Mouse (Mus musculus): ENCODE data around the gene Slc16a5. TPM values are rescaled to one million over a fixed set of nuclear protein-coding genes. Genes with fewer than 3 reads are reported as not detected.

The Slc16a5 gene
- polyA plus RNA-seq, 1 experiment from 2014 or later = not detected

DNA sequence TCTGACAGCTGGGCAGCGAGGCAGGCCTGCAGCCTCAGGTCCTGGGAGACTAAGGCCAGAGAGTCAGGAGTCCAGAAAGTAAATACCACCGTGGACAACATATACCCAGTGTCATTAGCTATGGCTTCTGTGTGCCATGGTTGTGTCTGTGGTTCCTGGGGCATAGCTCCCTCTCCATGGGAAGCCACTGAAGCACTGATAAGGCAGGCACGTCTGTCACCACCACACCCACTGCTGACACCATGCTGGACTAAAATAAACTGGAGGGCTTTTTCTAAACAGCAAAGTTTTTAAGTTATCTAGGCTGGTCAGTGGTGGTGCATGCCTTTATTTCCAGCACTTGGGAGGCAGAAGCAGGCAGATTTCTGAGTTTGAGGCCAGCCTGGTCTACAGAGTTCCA, 44.3 kb downstream of the Slc16a5 start:
- H3K27me3 ChIP-seq (ENCODE audit: control insufficient read depth, insufficient read depth, low read length) = no peaks in the 10 kb centered on the region
- DNase-seq (ENCODE audit: low spot score) (no peak), ATAC-seq (ENCODE audit: low FRiP score) (no peak)
- no peak overlapping the region for H3K4me3 ChIP-seq (replicated peaks; ENCODE audit: low read length)
- H3K4me1 ChIP-seq (replicated peaks; ENCODE audit: control insufficient read depth, insufficient read depth, low read length) = peaks cover 44% of the 10 kb centered on the region
- 60% methylated on average over 3 of the region's 3 CpGs for WGBS
- no peak overlapping the region for H3K27ac ChIP-seq
- H3K9ac ChIP-seq = no peak overlapping the region
- peaks cover 35% of the 10 kb centered on the region for H3K36me3 ChIP-seq (replicated peaks; ENCODE audit: control insufficient read depth, insufficient read depth)
- H3K9me3 ChIP-seq (ENCODE audit: control insufficient read depth, low read length) = no peaks in the 10 kb centered on the region
- no peak overlapping the region for H3K4me2 ChIP-seq (replicated peaks)

DNA sequence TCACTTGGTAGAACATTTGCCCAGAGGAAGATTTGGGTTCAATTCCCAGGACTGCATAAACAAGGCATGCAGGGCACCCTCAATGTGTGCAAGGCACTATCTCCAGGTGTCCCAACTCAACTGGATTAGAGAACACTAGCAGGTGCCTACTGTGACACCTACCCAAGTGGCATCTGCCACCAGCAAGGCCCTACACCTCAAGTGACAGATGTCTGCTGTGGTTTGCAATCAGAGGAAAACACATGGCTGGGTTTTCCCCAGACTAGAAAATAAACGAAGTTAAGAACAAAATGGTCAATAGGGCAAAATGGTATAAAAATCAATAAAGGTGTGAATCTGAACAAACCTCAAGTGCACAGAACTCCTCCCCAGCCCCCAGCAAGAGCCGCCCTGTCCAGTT, 45.8 kb downstream of the Slc16a5 start:
- Histone ChIP-seq H3K9ac (peak overlapping the region; percentile 24; the same call in 1 of the 2 replicates), H3K4me2 (replicated peaks) (no peak overlapping the region; the same call in 1 of the 2 replicates), H3K9me3 (ENCODE audit: control insufficient read depth, low read length) (no peaks in the 10 kb centered on the region), H3K4me3 (replicated peaks; ENCODE audit: low read length) (no peak overlapping the region), H3K27ac (no peak overlapping the region), H3K36me3 (replicated peaks; ENCODE audit: control insufficient read depth, insufficient read depth) (peaks cover 21% of the 10 kb centered on the region; the same call in 1 of the 2 replicates), H3K4me1 (replicated peaks; ENCODE audit: control insufficient read depth, insufficient read depth, low read length) (peaks cover 48% of the 10 kb centered on the region), H3K27me3 (ENCODE audit: control insufficient read depth, insufficient read depth, low read length) (no peaks in the 10 kb centered on the region)
- no peak for DNase-seq (ENCODE audit: low spot score)
- ATAC-seq (ENCODE audit: low FRiP score) = no peak
- WGBS = 86% methylated on average over 2 of the region's 2 CpGs

DNA sequence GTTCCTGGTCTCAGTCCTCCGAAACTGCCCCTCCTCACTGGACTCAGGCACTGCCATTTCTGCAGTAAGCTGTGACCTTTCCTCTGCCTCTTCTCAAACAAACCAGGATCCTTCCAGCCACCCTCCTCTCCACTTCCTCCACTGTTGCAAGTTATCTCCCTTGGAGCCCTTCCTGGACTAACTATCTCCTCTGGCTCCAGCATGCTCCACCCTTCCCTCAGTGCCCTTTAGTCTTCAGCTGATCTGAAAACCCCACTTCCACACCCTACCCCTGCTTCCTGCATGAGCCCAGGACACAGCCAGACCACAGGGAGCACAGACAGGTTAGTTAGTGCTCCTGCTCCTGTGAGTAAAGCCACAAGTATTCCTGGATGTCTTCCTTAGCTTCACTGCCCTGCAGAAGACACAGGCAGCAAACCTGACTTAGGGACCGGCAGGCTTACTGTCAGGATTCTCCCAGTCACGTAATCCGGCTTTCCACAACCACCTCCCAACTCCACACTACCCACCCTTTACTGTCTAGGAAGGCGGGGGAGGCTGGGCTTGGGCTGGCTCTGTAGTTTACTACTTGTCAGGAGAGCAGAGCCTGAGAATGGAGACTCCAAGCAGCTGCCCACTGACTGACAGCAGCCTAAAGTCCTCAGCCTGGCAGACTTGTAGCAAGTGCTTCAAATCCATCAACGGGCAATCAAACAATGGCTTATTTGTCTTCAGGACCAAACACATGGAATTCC, 47.7 kb downstream of the Slc16a5 start:
- H3K27me3 ChIP-seq (ENCODE audit: control insufficient read depth, insufficient read depth, low read length) = no peaks in the 10 kb centered on the region
- peak overlapping the region; percentile 39; the same call in 1 of the 2 replicates for H3K27ac ChIP-seq
- no peaks in the 10 kb centered on the region for H3K9me3 ChIP-seq (ENCODE audit: control insufficient read depth, low read length)
- H3K4me3 ChIP-seq (replicated peaks; ENCODE audit: low read length) = peak overlapping the region; percentile 100
- H3K4me1 ChIP-seq (replicated peaks; ENCODE audit: control insufficient read depth, insufficient read depth, low read length) = peaks cover 47% of the 10 kb centered on the region
- H3K4me2 ChIP-seq (replicated peaks) = peak overlapping the region; percentile 81
- DNase-seq (ENCODE audit: low spot score) (no peak), ATAC-seq (ENCODE audit: low FRiP score) (no peak)
- H3K9ac ChIP-seq = peak overlapping the region; percentile 100
- peaks cover 8% of the 10 kb centered on the region; the same call in 1 of the 2 replicates for H3K36me3 ChIP-seq (replicated peaks; ENCODE audit: control insufficient read depth, insufficient read depth)
- WGBS = 27% methylated on average over 6 of the region's 6 CpGs

DNA sequence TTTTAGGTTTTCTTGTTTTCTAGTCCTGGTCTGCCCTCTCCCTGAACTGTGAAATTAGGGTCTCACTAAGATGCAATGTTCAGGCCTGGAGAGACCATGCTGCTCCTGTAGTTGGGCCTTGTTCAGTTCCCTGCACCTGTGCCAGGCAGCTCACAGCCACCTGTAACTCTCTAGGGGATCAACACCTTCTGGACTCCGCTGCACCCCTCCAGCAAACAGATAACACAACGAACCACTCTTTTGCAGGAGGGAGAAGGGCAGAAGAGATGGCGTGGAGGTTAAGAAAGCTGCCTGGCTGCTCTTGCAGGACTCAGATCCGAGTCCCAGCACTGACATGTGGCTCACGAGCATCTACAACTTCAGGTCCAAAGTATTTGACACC, 48.2 kb downstream of the Slc16a5 start:
- Histone ChIP-seq H3K4me1 (replicated peaks; ENCODE audit: control insufficient read depth, insufficient read depth, low read length) (peaks cover 45% of the 10 kb centered on the region), H3K27me3 (ENCODE audit: control insufficient read depth, insufficient read depth, low read length) (no peaks in the 10 kb centered on the region), H3K27ac (no peak overlapping the region), H3K36me3 (replicated peaks; ENCODE audit: control insufficient read depth, insufficient read depth) (0 out of 2 replicates have a peak, but pooled peaks cover 4% of the 10 kb centered on the region), H3K9ac (peak overlapping the region; percentile 100), H3K4me2 (replicated peaks) (peak overlapping the region; percentile 81), H3K4me3 (replicated peaks; ENCODE audit: low read length) (peak overlapping the region; percentile 100), H3K9me3 (ENCODE audit: control insufficient read depth, low read length) (no peaks in the 10 kb centered on the region)
- no peak for ATAC-seq (ENCODE audit: low FRiP score)
- WGBS = 49% methylated on average over 5 of the region's 5 CpGs
- DNase-seq (ENCODE audit: low spot score) = no peak

DNA sequence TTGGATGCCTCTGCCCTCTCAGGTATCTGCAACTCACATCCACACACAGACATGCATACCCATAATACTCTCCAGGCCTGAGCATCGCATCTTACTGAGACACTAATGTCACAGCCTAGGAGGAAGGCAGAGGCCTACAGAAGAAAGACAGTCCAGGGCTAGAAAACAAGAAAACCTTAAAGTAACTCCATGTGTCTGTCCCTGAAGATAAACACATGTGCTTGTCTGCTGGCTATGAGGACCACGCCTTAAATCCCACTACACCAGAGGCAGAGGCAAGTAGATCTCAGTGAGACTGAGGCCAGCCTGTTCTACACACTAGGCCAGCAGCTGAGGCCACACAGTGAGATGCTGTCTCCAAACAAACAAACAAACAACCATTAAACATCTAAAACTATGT, 48.8 kb downstream of the Slc16a5 start:
- no peak overlapping the region for H3K27ac ChIP-seq

DNA sequence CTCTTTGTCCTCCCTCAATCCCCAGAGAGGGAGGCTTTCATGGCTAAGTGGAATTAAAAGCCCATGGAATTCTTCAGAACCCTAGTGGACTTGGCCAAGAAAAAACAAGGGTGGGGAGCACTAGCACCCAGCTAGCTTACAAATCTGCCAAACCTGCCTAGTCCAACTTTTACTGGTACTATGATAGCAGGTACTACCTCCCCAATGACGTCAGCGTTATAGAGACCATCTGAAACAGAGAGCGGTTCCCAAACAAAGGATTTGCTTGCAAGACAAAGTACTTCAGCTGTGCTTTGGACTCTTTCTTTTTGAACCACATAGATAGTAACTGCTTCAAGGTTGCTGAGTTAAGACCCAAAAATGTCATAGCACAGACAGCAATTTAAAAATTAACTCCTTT, 49.7 kb downstream of the Slc16a5 start:
- no peaks in the 10 kb centered on the region for H3K36me3 ChIP-seq (replicated peaks; ENCODE audit: control insufficient read depth, insufficient read depth)
- no peaks in the 10 kb centered on the region for H3K9me3 ChIP-seq (ENCODE audit: control insufficient read depth, low read length)
- peak overlapping the region; percentile 81 for H3K4me2 ChIP-seq (replicated peaks)
- H3K9ac ChIP-seq = peak overlapping the region; percentile 100
- H3K27me3 ChIP-seq (ENCODE audit: control insufficient read depth, insufficient read depth, low read length) = no peaks in the 10 kb centered on the region
- DNase-seq (ENCODE audit: low spot score) (peak; percentile 58), ATAC-seq (ENCODE audit: low FRiP score) (no peak)
- H3K4me3 ChIP-seq (replicated peaks; ENCODE audit: low read length) = peak overlapping the region; percentile 100
- 19% methylated on average over 3 of the region's 3 CpGs for WGBS
- H3K27ac ChIP-seq = peak overlapping the region; percentile 93
- H3K4me1 ChIP-seq (replicated peaks; ENCODE audit: control insufficient read depth, insufficient read depth, low read length) = peaks cover 44% of the 10 kb centered on the region

More for the DNA sequence above, 48.8 kb downstream of the Slc16a5 start:
- no peak for DNase-seq (ENCODE audit: low spot score)
- no peak for ATAC-seq (ENCODE audit: low FRiP score)
- Histone ChIP-seq H3K9me3 (ENCODE audit: control insufficient read depth, low read length) (no peaks in the 10 kb centered on the region), H3K27me3 (ENCODE audit: control insufficient read depth, insufficient read depth, low read length) (no peaks in the 10 kb centered on the region), H3K36me3 (replicated peaks; ENCODE audit: control insufficient read depth, insufficient read depth) (0 out of 2 replicates have a peak, but pooled peaks cover 2% of the 10 kb centered on the region), H3K4me3 (replicated peaks; ENCODE audit: low read length) (peak overlapping the region; percentile 100), H3K4me2 (replicated peaks) (peak overlapping the region; percentile 81), H3K9ac (peak overlapping the region; percentile 100), H3K4me1 (replicated peaks; ENCODE audit: control insufficient read depth, insufficient read depth, low read length) (peaks cover 45% of the 10 kb centered on the region)
- WGBS = 52% methylated on average over 2 of the region's 2 CpGs

DNA sequence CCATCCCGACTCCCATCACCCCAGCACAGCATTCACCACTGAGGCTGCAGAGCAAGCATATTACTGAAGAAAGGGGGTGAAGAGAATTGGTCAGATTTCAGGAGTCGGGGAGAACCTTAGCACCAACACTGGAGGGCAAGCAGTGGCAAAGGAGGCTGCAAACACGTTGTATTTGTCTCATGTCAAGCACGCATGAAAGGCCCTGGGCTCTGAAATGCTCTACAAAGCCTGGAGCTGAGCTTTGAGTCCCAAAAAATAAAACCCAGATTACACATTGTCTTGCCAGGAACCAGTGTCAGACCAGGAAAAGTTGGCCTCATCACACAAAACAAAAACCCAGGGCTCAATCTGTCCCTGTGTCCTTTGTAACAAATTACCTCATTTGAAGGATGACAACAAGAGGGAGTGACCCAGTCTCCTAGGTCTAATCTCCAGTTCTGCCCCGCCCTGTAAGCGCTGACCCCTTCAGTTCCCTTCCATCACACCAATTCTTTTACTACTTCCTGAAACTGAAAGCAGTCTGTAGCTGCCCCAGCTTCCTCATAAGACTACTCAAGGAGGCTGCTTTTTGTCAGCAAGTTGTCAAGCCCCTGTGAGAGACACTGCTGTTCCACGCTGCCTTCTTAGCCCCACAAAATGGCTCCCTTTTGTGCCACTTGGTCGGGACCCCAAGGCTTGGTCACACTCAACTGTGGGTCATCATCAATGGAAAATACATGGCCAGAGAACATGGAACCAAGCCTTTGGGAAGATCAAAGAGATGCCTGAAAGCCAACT, 50.3 kb downstream of the Slc16a5 start:
- 9% methylated on average over 8 of the region's 8 CpGs for WGBS

DNA sequence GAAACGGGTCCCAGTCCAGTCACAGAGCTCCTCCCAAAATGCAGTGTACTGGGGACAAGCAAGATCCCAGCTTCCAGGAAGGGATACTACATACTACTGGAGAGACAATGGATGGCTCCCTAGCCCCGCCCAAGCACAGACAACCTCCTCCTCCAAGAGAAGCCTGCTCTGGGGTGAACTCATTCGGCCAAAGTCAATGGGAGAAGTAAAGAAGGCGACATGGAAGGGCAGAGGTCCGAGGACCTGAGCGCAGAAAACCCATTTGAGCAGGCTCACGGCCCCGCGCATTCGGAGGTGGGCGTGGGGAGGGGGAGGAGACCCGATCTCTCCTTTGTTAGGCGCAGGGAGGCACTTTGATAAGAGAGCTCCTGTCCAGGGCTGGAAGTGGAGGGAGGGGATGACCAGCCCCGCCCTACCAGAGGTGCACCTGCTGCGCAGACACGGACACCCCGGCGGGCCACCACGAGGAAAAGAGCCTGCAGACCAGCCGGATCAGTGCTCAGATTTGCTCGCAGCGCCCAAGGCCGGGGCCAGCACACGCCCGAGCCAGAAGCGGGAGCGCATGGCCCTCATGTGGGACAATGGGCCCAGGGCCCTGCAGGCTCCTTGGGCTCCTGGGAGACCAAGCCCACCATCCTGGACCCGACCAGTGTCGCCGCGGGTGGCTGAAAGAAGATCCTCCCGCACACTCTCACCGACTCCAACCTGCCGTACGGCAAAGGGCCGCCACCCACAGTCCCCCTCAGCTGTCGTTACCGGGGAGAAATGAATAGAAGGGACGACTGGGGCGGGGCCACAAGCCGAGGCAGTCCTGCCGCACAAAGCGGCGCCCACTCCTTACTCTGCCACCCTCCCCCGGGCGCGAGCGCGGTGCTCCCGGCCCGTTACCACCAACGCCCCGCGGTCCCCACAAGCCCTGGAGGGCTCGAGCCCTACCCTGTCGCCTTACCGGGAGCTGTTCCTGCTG, 51.3 kb downstream of the Slc16a5 start:
- H3K36me3 ChIP-seq (replicated peaks; ENCODE audit: control insufficient read depth, insufficient read depth) = no peaks in the 10 kb centered on the region
- ATAC-seq (ENCODE audit: low FRiP score) = peak; percentile 72
- WGBS = under 1% methylated on average over 57 of the region's 57 CpGs
- peak overlapping the region; percentile 100 for H3K4me3 ChIP-seq (replicated peaks; ENCODE audit: low read length)
- peak overlapping the region; percentile 93 for H3K27ac ChIP-seq
- peaks cover 29% of the 10 kb centered on the region for H3K4me1 ChIP-seq (replicated peaks; ENCODE audit: control insufficient read depth, insufficient read depth, low read length)
- peak overlapping the region; percentile 81 for H3K4me2 ChIP-seq (replicated peaks)
- no peaks in the 10 kb centered on the region for H3K27me3 ChIP-seq (ENCODE audit: control insufficient read depth, insufficient read depth, low read length)
- H3K9me3 ChIP-seq (ENCODE audit: control insufficient read depth, low read length) = no peaks in the 10 kb centered on the region
- peak; percentile 51 for DNase-seq (ENCODE audit: low spot score)
- peak overlapping the region; percentile 100 for H3K9ac ChIP-seq

More for the DNA sequence above, 50.3 kb downstream of the Slc16a5 start:
- Histone ChIP-seq H3K4me1 (replicated peaks; ENCODE audit: control insufficient read depth, insufficient read depth, low read length) (peaks cover 39% of the 10 kb centered on the region), H3K4me3 (replicated peaks; ENCODE audit: low read length) (peak overlapping the region; percentile 100), H3K27ac (peak overlapping the region; percentile 93), H3K27me3 (ENCODE audit: control insufficient read depth, insufficient read depth, low read length) (no peaks in the 10 kb centered on the region), H3K9ac (peak overlapping the region; percentile 100), H3K36me3 (replicated peaks; ENCODE audit: control insufficient read depth, insufficient read depth) (no peaks in the 10 kb centered on the region), H3K4me2 (replicated peaks) (peak overlapping the region; percentile 81), H3K9me3 (ENCODE audit: control insufficient read depth, low read length) (no peaks in the 10 kb centered on the region)
- DNase-seq (ENCODE audit: low spot score) (peak; percentile 45), ATAC-seq (ENCODE audit: low FRiP score) (no peak)
